34 mouse cellular contexts compared by ENCODE assay signal in the genomic region with DNA sequence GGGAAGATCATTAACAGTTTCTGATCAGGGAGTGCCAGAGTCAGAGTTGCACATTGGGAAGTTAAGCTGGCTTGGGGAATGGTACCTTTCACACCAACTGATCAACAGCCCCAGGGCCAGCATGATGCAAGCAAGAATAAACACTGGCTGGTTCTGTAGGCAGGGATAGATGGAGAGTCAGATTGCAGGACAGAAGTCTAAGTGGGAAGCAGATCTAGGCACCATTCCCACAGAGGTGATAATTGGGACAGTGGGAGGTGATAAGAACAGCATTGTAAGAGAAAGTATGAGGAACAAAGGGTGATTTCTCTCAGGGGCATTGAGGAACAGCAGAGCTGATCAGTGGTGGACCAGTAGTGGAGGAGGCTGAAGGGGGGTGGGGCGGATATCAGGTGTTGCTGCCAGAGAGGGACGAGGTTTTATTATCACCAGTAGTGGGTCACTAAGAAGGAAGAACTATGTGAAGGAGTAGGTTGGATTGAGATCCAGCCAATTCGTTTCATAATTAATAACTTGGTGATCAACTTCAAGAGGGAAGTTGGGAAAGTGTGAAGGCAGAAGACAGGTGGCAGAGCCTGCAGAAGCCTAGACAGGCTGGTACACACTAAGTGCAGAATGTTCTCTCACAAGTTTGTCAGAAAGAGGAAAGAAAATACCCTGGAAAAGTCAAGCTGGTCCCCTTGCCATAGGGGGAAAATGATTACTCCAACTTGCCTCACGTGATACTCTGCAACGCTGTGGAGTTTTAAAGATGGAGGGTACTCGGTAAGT.
A peak's percentile ranks its signal among the peaks of the same experiment; 100 is the strongest.
DNase-seq lines count a peak whose midpoint lies in the region; ATAC-seq lines count a peak whose summit lies in the region.
"Had no signal": no experiment of that assay in that cellular context is flagged by ENCODE, and none has a peak within 500 bp of the region (broad histone marks: within the 10 kb centered on the region; RNA-seq: fewer than 3 reads in every experiment).

No protein-coding gene starts in this region.

- H3K9me3 ChIP-seq in forebrain, embryonic 12.5 days = no peaks in the 10 kb centered on the region
- H3K9me3 ChIP-seq: embryonic facial prominence, embryonic 12.5 days; heart, embryonic 13.5 days; hindbrain, embryonic 15.5 days; kidney, embryonic 15.5 days; limb, embryonic 13.5 days; lung, embryonic 15.5 days; midbrain, embryonic 10.5 days; midbrain, embryonic 15.5 days; neural tube, embryonic 15.5 days had no signal

- H3K36me3 ChIP-seq in forebrain, embryonic 12.5 days (replicated peaks) = no peaks in the 10 kb centered on the region
- H3K36me3 ChIP-seq: embryonic facial prominence, embryonic 12.5 days; heart, embryonic 13.5 days; hindbrain, embryonic 15.5 days; kidney, embryonic 15.5 days; limb, embryonic 13.5 days; lung, embryonic 15.5 days; midbrain, embryonic 10.5 days; midbrain, embryonic 15.5 days; neural tube, embryonic 15.5 days had no signal

- H3K4me3 ChIP-seq in forebrain, embryonic 12.5 days (replicated peaks) = no peak overlapping the region
- H3K4me3 ChIP-seq: embryonic facial prominence, embryonic 12.5 days; gastrocnemius, adult 2 months; heart, adult 2 months; heart, embryonic 13.5 days; hindbrain, embryonic 15.5 days; kidney, embryonic 15.5 days; limb, embryonic 13.5 days; lung, embryonic 15.5 days; midbrain, embryonic 10.5 days; midbrain, embryonic 15.5 days; neural tube, embryonic 15.5 days had no signal

- peaks cover 14% of the 10 kb centered on the region for H3K4me1 ChIP-seq in forebrain, embryonic 12.5 days
- H3K4me1 ChIP-seq: heart, embryonic 13.5 days; kidney, embryonic 15.5 days; lung, embryonic 15.5 days had no signal

- H3K9ac ChIP-seq in forebrain, embryonic 12.5 days = no peak overlapping the region
- H3K9ac ChIP-seq: embryonic facial prominence, embryonic 12.5 days; forebrain, postnatal 0 days; heart, embryonic 13.5 days; hindbrain, embryonic 15.5 days; kidney, embryonic 15.5 days; limb, embryonic 13.5 days; lung, embryonic 15.5 days; midbrain, embryonic 15.5 days; neural tube, embryonic 15.5 days had no signal

- ATAC-seq in forebrain, embryonic 12.5 days (ENCODE audit: low FRiP score) = no peak
- ATAC-seq: activated CD4-positive, CD25-positive, alpha-beta regulatory T cell, adult 4 months; forebrain, postnatal 0 days; midbrain, embryonic 15.5 days had no signal

- no peak overlapping the region for H3K4me2 ChIP-seq in forebrain, embryonic 12.5 days
- H3K4me2 ChIP-seq: embryonic facial prominence, embryonic 12.5 days; heart, embryonic 13.5 days; hindbrain, embryonic 15.5 days; kidney, embryonic 15.5 days; limb, embryonic 13.5 days; liver, embryonic 11.5 days; lung, embryonic 15.5 days; midbrain, embryonic 15.5 days; neural tube, embryonic 15.5 days had no signal

- peaks cover 10% of the 10 kb centered on the region; the same call in 1 of the 2 replicates for H3K27me3 ChIP-seq in forebrain, embryonic 12.5 days
- H3K27me3 ChIP-seq: CH12.LX; embryonic facial prominence, embryonic 12.5 days; heart, embryonic 13.5 days; hindbrain, embryonic 15.5 days; kidney, embryonic 15.5 days; lung, embryonic 15.5 days; midbrain, embryonic 15.5 days; neural tube, embryonic 15.5 days had no signal

- 84% methylated on average over 6 of the region's 6 CpGs for WGBS in forebrain, embryonic 12.5 days

- no peak overlapping the region for H3K27ac ChIP-seq in forebrain, embryonic 12.5 days
- H3K27ac ChIP-seq: embryonic facial prominence, embryonic 12.5 days; gastrocnemius, adult 2 months; heart, adult 2 months; heart, embryonic 13.5 days; hindbrain, embryonic 15.5 days; kidney, embryonic 15.5 days; limb, embryonic 13.5 days; lung, embryonic 15.5 days; midbrain, embryonic 10.5 days; midbrain, embryonic 15.5 days; neural tube, embryonic 15.5 days had no signal

- peak; percentile 9 for DNase-seq in cerebellum, adult 11-12 months
- DNase-seq in cerebellum, adult 9-11 months = no peak
- peak; percentile 52 for DNase-seq in layer of hippocampus, adult 9-11 months
- no peak for DNase-seq in layer of hippocampus, postnatal 36 days
- peak; percentile 46 for DNase-seq in right cerebral cortex, postnatal 25 days
- DNase-seq in right cerebral cortex, postnatal 4 days = no peak
- DNase-seq in adrenal gland, adult 8-10 months = no peak
- DNase-seq: adrenal gland, adult 2 months; cerebellum, adult 9-10 months; embryo, embryonic 11 days; forebrain, postnatal 0 days; gastrocnemius, adult 2 months; gastrocnemius, postnatal 36 days; heart, adult 2 months; heart, postnatal 10 days; kidney, adult 18-20 months; kidney, postnatal 25 days; retina, postnatal 1 day; spleen, adult 18-20 months; thymus, adult 2 months; thymus, postnatal 36 days had no signal

Comparison
In these comparisons a context has a peak if more than half of its experiments do, and no peak if none do; other contexts are left out.
1. DNase-seq: peak in cerebellum, adult 11-12 months (single experiment), layer of hippocampus, adult 9-11 months (single experiment) and right cerebral cortex, postnatal 25 days (single experiment); none in cerebellum, adult 9-11 months (single experiment), layer of hippocampus, postnatal 36 days (0 of 2), right cerebral cortex, postnatal 4 days (single experiment) and adrenal gland, adult 8-10 months (single experiment).